Mouse (Mus musculus) yolk sac, embryonic 10.5 days (tissue): Measurements from ENCODE around the gene Foxp1.
A peak's percentile ranks its signal among the peaks of the same experiment; 100 is the strongest.

Source experiments
- DNase-seq: peaks from one replicate; pipeline ENCODE4 v3.0.0-alpha.2; 2017; ENCODE audit warnings: low spot score

Foxp1 gene

GRCm38 (mm10) chr6:99388741-99389675 is 133.5 kb downstream of the Foxp1 start:
- no peak for DNase-seq

- DNase-seq = no peak
Measured at GRCm38 (mm10) chr6:99388023-99388422, 134.5 kb downstream of the Foxp1 start.

- DNase-seq = no peak
Measured at GRCm38 (mm10) chr6:99385059-99385604, 137.4 kb downstream of the Foxp1 start.

- DNase-seq = no peak
Measured at GRCm38 (mm10) chr6:99383846-99384472, 138.6 kb downstream of the Foxp1 start.

- no peak for DNase-seq
Measured at GRCm38 (mm10) chr6:99380146-99380545, 142.4 kb downstream of the Foxp1 start.

- peak; percentile 40 for DNase-seq
Measured at GRCm38 (mm10) chr6:99378997-99379710, 143.4 kb downstream of the Foxp1 start.

- DNase-seq = no peak
Measured at GRCm38 (mm10) chr6:99377716-99378115, 144.8 kb downstream of the Foxp1 start.

- no peak for DNase-seq
Measured at GRCm38 (mm10) chr6:99377131-99377530, 145.4 kb downstream of the Foxp1 start.

GRCm38 (mm10) chr6:99376721-99377120 is 145.8 kb downstream of the Foxp1 start:
- no peak for DNase-seq

- DNase-seq = no peak
Measured at GRCm38 (mm10) chr6:99375865-99376264, 146.7 kb downstream of the Foxp1 start.

- no peak for DNase-seq
Measured at GRCm38 (mm10) chr6:99375376-99375775, 147.1 kb downstream of the Foxp1 start.

GRCm38 (mm10) chr6:99374448-99375271 is 147.9 kb downstream of the Foxp1 start:
- no peak for DNase-seq

- no peak for DNase-seq
Measured at GRCm38 (mm10) chr6:99372427-99372826, 150.1 kb downstream of the Foxp1 start.

- no peak for DNase-seq
Measured at GRCm38 (mm10) chr6:99372016-99372415, 150.5 kb downstream of the Foxp1 start.

- no peak for DNase-seq
Measured at GRCm38 (mm10) chr6:99369931-99370330, 152.6 kb downstream of the Foxp1 start.

GRCm38 (mm10) chr6:99369156-99369555 is 153.4 kb downstream of the Foxp1 start:
- DNase-seq = no peak

- DNase-seq = no peak
Measured at GRCm38 (mm10) chr6:99368118-99368753, 154.3 kb downstream of the Foxp1 start.

GRCm38 (mm10) chr6:99364545-99364944 is 158.0 kb downstream of the Foxp1 start:
- DNase-seq = no peak

GRCm38 (mm10) chr6:99360581-99360980 is 161.9 kb downstream of the Foxp1 start:
- DNase-seq = no peak

GRCm38 (mm10) chr6:99359765-99360499 is 162.6 kb downstream of the Foxp1 start:
- DNase-seq = no peak
